Mouse (Mus musculus) intestine, postnatal 0 days (tissue): ENCODE data around the gene Gtf2ird1. TPM values are rescaled to one million over a fixed set of nuclear protein-coding genes. Genes with fewer than 3 reads are reported as not detected.

Experiments used
- ATAC-seq: fragments of 200-750 bp; cut with Nextera tagmentation; 2 replicates; pipeline ENCODE4 v1.8.0; 2017; ENCODE audit warnings: mild to moderate bottlenecking, moderate TSS enrichment, moderate library complexity
- H3K27ac ChIP-seq: fragments of 300-500 bp; sonication (generic); 2 replicates; pipeline ENCODE4 v1.5.1; 2014; ENCODE audit warnings: mild to moderate bottlenecking, low read depth, low read length, moderate library complexity
- H3K27me3 ChIP-seq: fragments of 300-500 bp; sonication (generic); replicated peaks from 2 replicates; pipeline ENCODE4 v1.6.1; 2014; ENCODE audit warnings: low read length, mixed read lengths; ENCODE audit not compliant: control insufficient read depth, insufficient read depth
- H3K36me3 ChIP-seq: fragments of 300-500 bp; sonication (generic); 2 replicates; pipeline ENCODE4 v1.6.1; 2014; ENCODE audit warnings: mild to moderate bottlenecking, moderate library complexity; ENCODE audit not compliant: control insufficient read depth, insufficient read depth
- H3K4me1 ChIP-seq: fragments of 300-500 bp; sonication (generic); replicated peaks from 2 replicates; pipeline ENCODE4 v1.6.1; 2014; ENCODE audit warnings: antibody characterized with exemption, low read length, mixed read lengths; ENCODE audit not compliant: control insufficient read depth, insufficient read depth
- H3K4me2 ChIP-seq: fragments of 300-500 bp; sonication (generic); replicated peaks from 2 replicates; pipeline ENCODE4 v1.6.1; 2014; ENCODE audit warnings: low read depth, mild to moderate bottlenecking, moderate library complexity
- H3K4me3 ChIP-seq: fragments of 300-500 bp; sonication (generic); 2 replicates; pipeline ENCODE4 v1.5.1; 2014; ENCODE audit warnings: low read depth, low read length
- H3K9ac ChIP-seq: fragments of 300-500 bp; sonication (generic); 2 replicates; pipeline ENCODE4 v1.6.1; 2014; ENCODE audit warnings: mild to moderate bottlenecking, low read depth, low read length
- H3K9me3 ChIP-seq: fragments of 300-500 bp; sonication (generic); 2 replicates; pipeline ENCODE4 v1.6.1; 2016; ENCODE audit warnings: mixed run types; ENCODE audit not compliant: control insufficient read depth
- CTCF ChIP-seq: sonication (generic); IDR thresholded peaks from 2 replicates; pipeline ENCODE4 v1.5.1; 2016; ENCODE audit warnings: low read depth, mild to moderate bottlenecking, control low read depth, antibody characterized with exemption, moderate library complexity
- WGBS: fragments of 180-500 bp; shearing (Covaris S2); extraction: QIAGEN DNeasy Blood & Tissue Kit; methylation state at CpG from one replicate; pipeline ENCODE4 v1.1.7; 2014; 5-methylcytosine and 5-hydroxymethylcytosine counted together
- polyA plus RNA-seq: library from polyadenylated mRNA; unstranded; fragments of >200 nt; fragmentation: Nextera tagmentation; extraction: Ambion mirVana; gene quantifications from 2 replicates; pipeline ENCODE4 v1.2.1, GENCODE M21; 2015

Gene Gtf2ird1
- polyA plus RNA-seq, 1 experiment from 2014 or later: 46.8 TPM

- Histone ChIP-seq H3K4me2 (0 out of 2 replicates have a peak overlapping the region, but pooled peaks have one; percentile 3), H3K27ac (peak overlapping the region; percentile 83), H3K27me3 (no peaks in the 10 kb centered on the region), H3K9ac (no peak overlapping the region), H3K36me3 (no peaks in the 10 kb centered on the region), H3K9me3 (no peaks in the 10 kb centered on the region), H3K4me1 (peaks cover 26% of the 10 kb centered on the region), H3K4me3 (no peak overlapping the region)
- no peak for TF ChIP-seq CTCF
- WGBS: 73% methylated on average over 6 of the region's 6 CpGs
- ATAC-seq: no peak
Observed at GRCm38 (mm10) chr5:134438676-134439425, 17.7 kb downstream of the Gtf2ird1 start.

GRCm38 (mm10) chr5:134437459-134437827 lies 19.1 kb downstream of the Gtf2ird1 start:
- 38% methylated on average over 14 of the region's 14 CpGs for WGBS
- ATAC-seq: peak; percentile 62
- no peaks in the 10 kb centered on the region for H3K9me3 ChIP-seq
- no peak overlapping the region for H3K9ac ChIP-seq
- no peaks in the 10 kb centered on the region for H3K27me3 ChIP-seq
- peak overlapping the region; percentile 83 for H3K27ac ChIP-seq
- no peak overlapping the region for H3K4me2 ChIP-seq
- H3K4me1 ChIP-seq: peaks cover 26% of the 10 kb centered on the region
- H3K36me3 ChIP-seq: no peaks in the 10 kb centered on the region
- TF ChIP-seq CTCF: no peak
- no peak overlapping the region for H3K4me3 ChIP-seq

GRCm38 (mm10) chr5:134436782-134437458 lies 19.6 kb downstream of the Gtf2ird1 start:
- H3K36me3 ChIP-seq: no peaks in the 10 kb centered on the region
- 50% methylated on average over 13 of the region's 13 CpGs for WGBS
- H3K9me3 ChIP-seq: no peaks in the 10 kb centered on the region
- TF ChIP-seq CTCF: no peak
- H3K27ac ChIP-seq: peak overlapping the region; percentile 83
- no peaks in the 10 kb centered on the region for H3K27me3 ChIP-seq
- no peak overlapping the region for H3K9ac ChIP-seq
- no peak overlapping the region for H3K4me3 ChIP-seq
- peak; percentile 9; the same call in 1 of the 2 replicates for ATAC-seq
- peak overlapping the region; percentile 30; the same call in 1 of the 2 replicates for H3K4me2 ChIP-seq
- peaks cover 26% of the 10 kb centered on the region for H3K4me1 ChIP-seq

- 0 out of 2 replicates have a peak, but pooled peaks have one; percentile 5 for TF ChIP-seq CTCF
- H3K27me3 ChIP-seq: no peaks in the 10 kb centered on the region
- no peaks in the 10 kb centered on the region for H3K36me3 ChIP-seq
- 31% methylated on average over 12 of the region's 12 CpGs for WGBS
- no peak overlapping the region for H3K9ac ChIP-seq
- no peak overlapping the region for H3K4me3 ChIP-seq
- H3K4me2 ChIP-seq: peak overlapping the region; percentile 17
- peaks cover 26% of the 10 kb centered on the region for H3K4me1 ChIP-seq
- H3K27ac ChIP-seq: peak overlapping the region; percentile 83; the same call in 1 of the 2 replicates
- peak; percentile 21; the same call in 1 of the 2 replicates for ATAC-seq
- no peaks in the 10 kb centered on the region for H3K9me3 ChIP-seq
Observed at GRCm38 (mm10) chr5:134435836-134436331, 20.6 kb downstream of the Gtf2ird1 start.

GRCm38 (mm10) chr5:134433137-134433536 lies 23.4 kb downstream of the Gtf2ird1 start:
- peak overlapping the region; percentile 71 for H3K27ac ChIP-seq
- H3K9me3 ChIP-seq: no peaks in the 10 kb centered on the region
- no peak overlapping the region for H3K9ac ChIP-seq
- TF ChIP-seq CTCF: no peak
- H3K4me2 ChIP-seq: no peak overlapping the region
- 29% methylated on average over 10 of the region's 10 CpGs for WGBS
- ATAC-seq: peak; percentile 51
- no peaks in the 10 kb centered on the region for H3K36me3 ChIP-seq
- peaks cover 14% of the 10 kb centered on the region; the same call in 1 of the 2 replicates for H3K4me1 ChIP-seq
- H3K27me3 ChIP-seq: no peaks in the 10 kb centered on the region
- no peak overlapping the region for H3K4me3 ChIP-seq

GRCm38 (mm10) chr5:134430087-134430486 lies 26.4 kb downstream of the Gtf2ird1 start:
- Histone ChIP-seq H3K4me3 (no peak overlapping the region), H3K9ac (no peak overlapping the region), H3K4me1 (0 out of 2 replicates have a peak, but pooled peaks cover 4% of the 10 kb centered on the region), H3K27me3 (no peaks in the 10 kb centered on the region), H3K4me2 (0 out of 2 replicates have a peak overlapping the region, but pooled peaks have one; percentile 17), H3K36me3 (no peaks in the 10 kb centered on the region), H3K27ac (peak overlapping the region; percentile 42), H3K9me3 (no peaks in the 10 kb centered on the region)
- no peak for TF ChIP-seq CTCF
- 55% methylated on average over 4 of the region's 4 CpGs for WGBS
- peak; percentile 31 for ATAC-seq
